Mouse (Mus musculus): ENCODE results near the gene Gm13043.
"Not testable (repeated sequence)": the region's sequence is repeated elsewhere in the genome, so short reads cannot be mapped to it uniquely, and the experiment has no call there.

Gene Gm13043

GRCm38 (mm10) chr4:143511043-143511442 lies at the start of gene Gm13043:
Gene Gm13043 (plus strand): TSS chr4:143511343.
- DNase-seq (ENCODE audit: low spot score) = no peak

GRCm38 (mm10) chr4:143535654-143536053 lies 24.5 kb downstream of the Gm13043 start, which contains the start of gene Gm13040:
Gene Gm13040 (plus strand): TSS chr4:143535954.
- not testable (repeated sequence) for DNase-seq (ENCODE audit: low spot score)

DNA sequence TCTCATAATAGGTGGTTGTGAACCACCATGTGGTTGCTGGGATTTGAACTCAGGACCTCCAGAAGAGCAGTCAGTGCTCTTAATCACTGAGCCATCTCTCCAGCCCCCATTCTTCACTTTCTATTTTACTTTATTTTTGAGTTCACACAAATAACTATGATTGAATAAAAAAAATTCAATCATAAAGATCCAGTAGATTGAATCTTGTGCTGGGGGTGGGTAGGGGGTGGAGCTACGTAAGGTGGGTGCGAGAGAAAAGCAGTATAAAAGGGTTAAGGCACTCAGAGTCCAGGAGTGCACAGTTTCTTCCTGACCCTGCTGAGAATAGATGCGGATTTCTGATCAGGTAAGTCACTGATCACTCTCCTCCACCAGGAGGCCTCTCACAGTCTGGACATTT lies 40.3 kb downstream of the Gm13043 start, which contains the start of the genes BC080695 and Gm13057:
Gene BC080695 (plus strand): TSS at position 301 of the 400 bp plus-strand sequence.
Gene Gm13057 (plus strand): TSS at position 310 of the 400 bp plus-strand sequence.
- DNase-seq (ENCODE audit: low spot score) = not testable (repeated sequence)

Measured in MN1 (cell line).